Mouse (Mus musculus) intestine, postnatal 0 days (tissue): Measurements from ENCODE around the gene Cdc42bpa. TPM values are rescaled to one million over a fixed set of nuclear protein-coding genes. Genes with fewer than 3 reads are reported as not detected.

Experiments used
- ATAC-seq: fragments of 200-750 bp; cut with Nextera tagmentation; 2 replicates; pipeline ENCODE4 v1.8.0; 2017; ENCODE audit warnings: mild to moderate bottlenecking, moderate TSS enrichment, moderate library complexity
- H3K27ac ChIP-seq: fragments of 300-500 bp; sonication (generic); 2 replicates; pipeline ENCODE4 v1.5.1; 2014; ENCODE audit warnings: mild to moderate bottlenecking, low read depth, low read length, moderate library complexity
- H3K27me3 ChIP-seq: fragments of 300-500 bp; sonication (generic); replicated peaks from 2 replicates; pipeline ENCODE4 v1.6.1; 2014; ENCODE audit warnings: low read length, mixed read lengths; ENCODE audit not compliant: control insufficient read depth, insufficient read depth
- H3K36me3 ChIP-seq: fragments of 300-500 bp; sonication (generic); 2 replicates; pipeline ENCODE4 v1.6.1; 2014; ENCODE audit warnings: mild to moderate bottlenecking, moderate library complexity; ENCODE audit not compliant: control insufficient read depth, insufficient read depth
- H3K4me1 ChIP-seq: fragments of 300-500 bp; sonication (generic); replicated peaks from 2 replicates; pipeline ENCODE4 v1.6.1; 2014; ENCODE audit warnings: antibody characterized with exemption, low read length, mixed read lengths; ENCODE audit not compliant: control insufficient read depth, insufficient read depth
- H3K4me2 ChIP-seq: fragments of 300-500 bp; sonication (generic); replicated peaks from 2 replicates; pipeline ENCODE4 v1.6.1; 2014; ENCODE audit warnings: low read depth, mild to moderate bottlenecking, moderate library complexity
- H3K4me3 ChIP-seq: fragments of 300-500 bp; sonication (generic); 2 replicates; pipeline ENCODE4 v1.5.1; 2014; ENCODE audit warnings: low read depth, low read length
- H3K9ac ChIP-seq: fragments of 300-500 bp; sonication (generic); 2 replicates; pipeline ENCODE4 v1.6.1; 2014; ENCODE audit warnings: mild to moderate bottlenecking, low read depth, low read length
- H3K9me3 ChIP-seq: fragments of 300-500 bp; sonication (generic); 2 replicates; pipeline ENCODE4 v1.6.1; 2016; ENCODE audit warnings: mixed run types; ENCODE audit not compliant: control insufficient read depth
- CTCF ChIP-seq: sonication (generic); IDR thresholded peaks from 2 replicates; pipeline ENCODE4 v1.5.1; 2016; ENCODE audit warnings: low read depth, mild to moderate bottlenecking, control low read depth, antibody characterized with exemption, moderate library complexity
- WGBS: fragments of 180-500 bp; shearing (Covaris S2); extraction: QIAGEN DNeasy Blood & Tissue Kit; methylation state at CpG from one replicate; pipeline ENCODE4 v1.1.7; 2014; 5-methylcytosine and 5-hydroxymethylcytosine counted together
- polyA plus RNA-seq: library from polyadenylated mRNA; unstranded; fragments of >200 nt; fragmentation: Nextera tagmentation; extraction: Ambion mirVana; gene quantifications from 2 replicates; pipeline ENCODE4 v1.2.1, GENCODE M21; 2015

Cdc42bpa gene
- polyA plus RNA-seq, 1 experiment from 2014 or later = 9.2 TPM

- Histone ChIP-seq H3K4me2 (no peak overlapping the region), H3K36me3 (no peaks in the 10 kb centered on the region), H3K4me1 (peaks cover 4% of the 10 kb centered on the region; the same call in 1 of the 2 replicates), H3K9ac (no peak overlapping the region), H3K4me3 (no peak overlapping the region), H3K27me3 (no peaks in the 10 kb centered on the region), H3K9me3 (no peaks in the 10 kb centered on the region), H3K27ac (no peak overlapping the region)
- 72% methylated on average over 8 of the region's 8 CpGs for WGBS
- TF ChIP-seq CTCF = no peak
- no peak for ATAC-seq
Observed at GRCm38 (mm10) chr1:180191112-180191511, 230.8 kb downstream of the Cdc42bpa start.

- TF ChIP-seq CTCF = no peak
- no peak for ATAC-seq
- H3K27ac ChIP-seq = no peak overlapping the region
- H3K27me3 ChIP-seq = no peaks in the 10 kb centered on the region
- H3K4me1 ChIP-seq = peaks cover 7% of the 10 kb centered on the region
- no peaks in the 10 kb centered on the region for H3K36me3 ChIP-seq
- WGBS = 70% methylated on average over 7 of the region's 7 CpGs
- H3K4me3 ChIP-seq = no peak overlapping the region
- H3K9ac ChIP-seq = no peak overlapping the region
- no peak overlapping the region for H3K4me2 ChIP-seq
- H3K9me3 ChIP-seq = no peaks in the 10 kb centered on the region
Observed at GRCm38 (mm10) chr1:180191651-180192220, 231.5 kb downstream of the Cdc42bpa start.

- peak overlapping the region; percentile 40 for H3K4me2 ChIP-seq
- no peak for ATAC-seq
- no peak for TF ChIP-seq CTCF
- H3K4me3 ChIP-seq = no peak overlapping the region
- no peaks in the 10 kb centered on the region for H3K9me3 ChIP-seq
- H3K36me3 ChIP-seq = no peaks in the 10 kb centered on the region
- H3K4me1 ChIP-seq = peaks cover 7% of the 10 kb centered on the region
- 37% methylated on average over 4 of the region's 4 CpGs for WGBS
- H3K27me3 ChIP-seq = no peaks in the 10 kb centered on the region
- H3K27ac ChIP-seq = no peak overlapping the region
- no peak overlapping the region for H3K9ac ChIP-seq
Observed at GRCm38 (mm10) chr1:180192866-180193265, 232.6 kb downstream of the Cdc42bpa start.

- H3K9me3 ChIP-seq = no peaks in the 10 kb centered on the region
- ATAC-seq = no peak
- no peaks in the 10 kb centered on the region for H3K36me3 ChIP-seq
- H3K4me2 ChIP-seq = peak overlapping the region; percentile 40
- TF ChIP-seq CTCF = no peak
- H3K9ac ChIP-seq = no peak overlapping the region
- WGBS = 57% methylated on average over 8 of the region's 8 CpGs
- H3K27me3 ChIP-seq = no peaks in the 10 kb centered on the region
- H3K4me1 ChIP-seq = peaks cover 7% of the 10 kb centered on the region
- no peak overlapping the region for H3K27ac ChIP-seq
- H3K4me3 ChIP-seq = no peak overlapping the region
Observed at GRCm38 (mm10) chr1:180193391-180193935, 233.2 kb downstream of the Cdc42bpa start.

- peak overlapping the region; percentile 93 for H3K4me2 ChIP-seq
- no peaks in the 10 kb centered on the region for H3K36me3 ChIP-seq
- no peak for TF ChIP-seq CTCF
- ATAC-seq = no peak
- 0 out of 2 replicates have a peak overlapping the region, but pooled peaks have one; percentile 68 for H3K4me3 ChIP-seq
- peaks cover 7% of the 10 kb centered on the region for H3K4me1 ChIP-seq
- H3K9me3 ChIP-seq = no peaks in the 10 kb centered on the region
- 72% methylated on average over 9 of the region's 9 CpGs for WGBS
- no peaks in the 10 kb centered on the region for H3K27me3 ChIP-seq
- no peak overlapping the region for H3K27ac ChIP-seq
- H3K9ac ChIP-seq = no peak overlapping the region
Observed at GRCm38 (mm10) chr1:180194048-180194447, 233.8 kb downstream of the Cdc42bpa start.

- H3K27ac ChIP-seq = peak overlapping the region; percentile 70
- H3K4me2 ChIP-seq = peak overlapping the region; percentile 93
- H3K27me3 ChIP-seq = no peaks in the 10 kb centered on the region
- H3K4me1 ChIP-seq = peaks cover 7% of the 10 kb centered on the region
- H3K4me3 ChIP-seq = peak overlapping the region; percentile 68
- H3K9me3 ChIP-seq = no peaks in the 10 kb centered on the region
- no peak for TF ChIP-seq CTCF
- peak overlapping the region; percentile 62 for H3K9ac ChIP-seq
- peak; percentile 56 for ATAC-seq
- WGBS = 11% methylated on average over 9 of the region's 9 CpGs
- H3K36me3 ChIP-seq = no peaks in the 10 kb centered on the region
Observed at GRCm38 (mm10) chr1:180194781-180195471, 234.7 kb downstream of the Cdc42bpa start.
